8 mouse cellular contexts compared by ENCODE assay signal in genomic region chr1:188980050-188980449, GRCm38 (mm10). TPM values are rescaled to one million over a fixed set of nuclear protein-coding genes. Genes with fewer than 3 reads are reported as not detected.
A peak's percentile ranks its signal among the peaks of the same experiment; 100 is the strongest.
DNase-seq lines count a peak whose midpoint lies in the region; ATAC-seq and TF ChIP-seq lines count a peak whose summit lies in the region.

No protein-coding gene starts in this region.

- H3K9ac ChIP-seq in forebrain, embryonic 15.5 days (replicated peaks), result no peak overlapping the region
- H3K9ac ChIP-seq in forebrain, embryonic 14.5 days (ENCODE audit: low read length), result no peak overlapping the region
- no peak overlapping the region for H3K9ac ChIP-seq in intestine, embryonic 16.5 days (ENCODE audit: low read depth, low read length)
- H3K9ac ChIP-seq in limb, embryonic 14.5 days (ENCODE audit: low read depth, low read length, severe bottlenecking), result no peak overlapping the region
- no peak overlapping the region for H3K9ac ChIP-seq in neural tube, embryonic 11.5 days (ENCODE audit: low read length)

- H3K27ac ChIP-seq in forebrain, embryonic 10.5 days, result no peak overlapping the region
- no peak overlapping the region for H3K27ac ChIP-seq in forebrain, embryonic 15.5 days (replicated peaks)
- no peak overlapping the region for H3K27ac ChIP-seq in forebrain, embryonic 14.5 days (ENCODE audit: low read depth, low read length)
- H3K27ac ChIP-seq in intestine, embryonic 16.5 days (ENCODE audit: low read length), result no peak overlapping the region
- no peak overlapping the region for H3K27ac ChIP-seq in limb, embryonic 14.5 days (replicated peaks; ENCODE audit: low read depth, low read length)
- no peak overlapping the region for H3K27ac ChIP-seq in neural tube, embryonic 11.5 days (ENCODE audit: low read depth, low read length)

- H3K36me3 ChIP-seq in forebrain, embryonic 10.5 days (replicated peaks), result peaks cover 97% of the 10 kb centered on the region
- peaks cover 69% of the 10 kb centered on the region for H3K36me3 ChIP-seq in forebrain, embryonic 15.5 days
- peaks cover 88% of the 10 kb centered on the region for H3K36me3 ChIP-seq in G1E (replicated peaks)
- peaks cover 73% of the 10 kb centered on the region for H3K36me3 ChIP-seq in forebrain, embryonic 14.5 days (ENCODE audit: control insufficient read depth, insufficient read depth, low read length)
- peaks cover 19% of the 10 kb centered on the region for H3K36me3 ChIP-seq in intestine, embryonic 16.5 days (ENCODE audit: control insufficient read depth, insufficient read depth, low read length)
- H3K36me3 ChIP-seq in limb, embryonic 14.5 days (ENCODE audit: control insufficient read depth, insufficient read depth, low read length), result peaks cover 83% of the 10 kb centered on the region
- H3K36me3 ChIP-seq in neural tube, embryonic 11.5 days (ENCODE audit: control insufficient read depth, insufficient read depth, low read length), result peaks cover 10% of the 10 kb centered on the region

- no peak for ATAC-seq in forebrain, embryonic 15.5 days (replicated peaks)
- ATAC-seq in G1E (ENCODE audit: extremely low read depth, insufficient number of reproducible peaks, low FRiP score, poor library complexity, severe bottlenecking), result peak; percentile 80
- peak; percentile 66 for ATAC-seq in cerebellum, adult (ENCODE audit: insufficient number of reproducible peaks, low FRiP score, low TSS enrichment)
- ATAC-seq in forebrain, embryonic 14.5 days, result peak; percentile 29; the same call in 1 of the 2 replicates
- peak; percentile 67; the same call in 1 of the 2 replicates for ATAC-seq in intestine, embryonic 16.5 days
- no peak for ATAC-seq in limb, embryonic 14.5 days (ENCODE audit: low FRiP score, low read depth)
- ATAC-seq in neural tube, embryonic 11.5 days (ENCODE audit: insufficient read depth, low FRiP score, low TSS enrichment), result no peak

- no peaks in the 10 kb centered on the region for H3K4me1 ChIP-seq in forebrain, embryonic 10.5 days
- H3K4me1 ChIP-seq in forebrain, embryonic 15.5 days, result no peaks in the 10 kb centered on the region
- H3K4me1 ChIP-seq in G1E (ENCODE audit: insufficient read depth, low read depth, low read length), result no peaks in the 10 kb centered on the region
- no peaks in the 10 kb centered on the region for H3K4me1 ChIP-seq in forebrain, embryonic 14.5 days (ENCODE audit: control insufficient read depth, insufficient read depth, low read length)
- H3K4me1 ChIP-seq in intestine, embryonic 16.5 days (ENCODE audit: control insufficient read depth, insufficient read depth, low read length), result no peaks in the 10 kb centered on the region
- no peaks in the 10 kb centered on the region for H3K4me1 ChIP-seq in limb, embryonic 14.5 days (ENCODE audit: control insufficient read depth, insufficient read depth, low read length)
- no peaks in the 10 kb centered on the region for H3K4me1 ChIP-seq in neural tube, embryonic 11.5 days (ENCODE audit: control insufficient read depth, insufficient read depth, low read length)

- peak; percentile 53 for DNase-seq in forebrain, embryonic 10.5 days (ENCODE audit: extremely low spot score, low spot score)
- DNase-seq in G1E (ENCODE audit: low spot score), result peak; percentile 32
- peak; percentile 64 for DNase-seq in forebrain, embryonic 14.5 days (ENCODE audit: low spot score)
- DNase-seq in limb, embryonic 14.5 days (ENCODE audit: low spot score), result peak; percentile 59
- peak; percentile 76 for DNase-seq in neural tube, embryonic 11.5 days (ENCODE audit: low spot score)

- no peak for TF ChIP-seq POLR2A in limb, embryonic 14.5 days (IDR thresholded peaks at IDR 0.05; ENCODE audit: borderline replicate concordance, extremely low read depth, insufficient read depth, insufficient read length)

- no peak overlapping the region for H3K4me3 ChIP-seq in forebrain, embryonic 10.5 days
- no peak overlapping the region for H3K4me3 ChIP-seq in forebrain, embryonic 15.5 days
- H3K4me3 ChIP-seq in G1E (ENCODE audit: low read depth, low read length), result no peak overlapping the region
- no peak overlapping the region for H3K4me3 ChIP-seq in forebrain, embryonic 14.5 days (ENCODE audit: low read depth, low read length)
- no peak overlapping the region for H3K4me3 ChIP-seq in intestine, embryonic 16.5 days (ENCODE audit: low read length)
- no peak overlapping the region for H3K4me3 ChIP-seq in limb, embryonic 14.5 days (replicated peaks; ENCODE audit: low read length)
- H3K4me3 ChIP-seq in neural tube, embryonic 11.5 days (ENCODE audit: low read depth, low read length), result no peak overlapping the region

- no peaks in the 10 kb centered on the region for H3K27me3 ChIP-seq in forebrain, embryonic 10.5 days (ENCODE audit: poor library complexity, severe bottlenecking)
- no peaks in the 10 kb centered on the region for H3K27me3 ChIP-seq in forebrain, embryonic 15.5 days
- H3K27me3 ChIP-seq in G1E (ENCODE audit: insufficient read depth, low read length), result no peaks in the 10 kb centered on the region
- no peaks in the 10 kb centered on the region for H3K27me3 ChIP-seq in forebrain, embryonic 14.5 days (replicated peaks; ENCODE audit: control insufficient read depth, insufficient read depth, low read length)
- no peaks in the 10 kb centered on the region for H3K27me3 ChIP-seq in intestine, embryonic 16.5 days (replicated peaks; ENCODE audit: control insufficient read depth, insufficient read depth, low read length)
- H3K27me3 ChIP-seq in limb, embryonic 14.5 days (ENCODE audit: control insufficient read depth, insufficient read depth, low read length), result no peaks in the 10 kb centered on the region
- H3K27me3 ChIP-seq in neural tube, embryonic 11.5 days (ENCODE audit: control insufficient read depth, insufficient read depth, low read length), result no peaks in the 10 kb centered on the region

- H3K9me3 ChIP-seq in forebrain, embryonic 10.5 days, result no peaks in the 10 kb centered on the region
- no peaks in the 10 kb centered on the region for H3K9me3 ChIP-seq in forebrain, embryonic 15.5 days
- H3K9me3 ChIP-seq in G1E (replicated peaks), result no peaks in the 10 kb centered on the region
- H3K9me3 ChIP-seq in forebrain, embryonic 14.5 days (replicated peaks; ENCODE audit: control insufficient read depth, low read length), result no peaks in the 10 kb centered on the region
- H3K9me3 ChIP-seq in intestine, embryonic 16.5 days (ENCODE audit: control insufficient read depth, low read length), result no peaks in the 10 kb centered on the region
- no peaks in the 10 kb centered on the region for H3K9me3 ChIP-seq in limb, embryonic 14.5 days (ENCODE audit: control insufficient read depth, low read length)
- no peaks in the 10 kb centered on the region for H3K9me3 ChIP-seq in neural tube, embryonic 11.5 days (ENCODE audit: control insufficient read depth, low read length)

- peak; percentile 85 for TF ChIP-seq CTCF in G1E (IDR thresholded peaks at IDR 0.05; ENCODE audit: low read depth, low read length)

- no peak overlapping the region for H3K4me2 ChIP-seq in forebrain, embryonic 15.5 days (replicated peaks)
- no peak overlapping the region for H3K4me2 ChIP-seq in forebrain, embryonic 14.5 days (ENCODE audit: low read length)
- H3K4me2 ChIP-seq in intestine, embryonic 16.5 days (ENCODE audit: low read depth, low read length), result no peak overlapping the region
- no peak overlapping the region for H3K4me2 ChIP-seq in limb, embryonic 14.5 days (replicated peaks; ENCODE audit: low read depth, low read length, severe bottlenecking)
- no peak overlapping the region for H3K4me2 ChIP-seq in neural tube, embryonic 11.5 days (ENCODE audit: low read depth)

- WGBS in forebrain, embryonic 10.5 days, result 32% methylated on average over 3 of the region's 3 CpGs
- WGBS in forebrain, embryonic 15.5 days, result 41% methylated on average over 3 of the region's 3 CpGs
- 23% methylated on average over 3 of the region's 3 CpGs for WGBS in forebrain, embryonic 14.5 days
- WGBS in intestine, embryonic 16.5 days, result 25% methylated on average over 3 of the region's 3 CpGs
- 26% methylated on average over 3 of the region's 3 CpGs for WGBS in limb, embryonic 14.5 days
- WGBS in neural tube, embryonic 11.5 days, result 22% methylated on average over 3 of the region's 3 CpGs

RNA-seq across cellular contexts. Expression of gene Kctd3, which starts 27.6 kb away (rescaled TPM):
- 27.4 and 27.9 TPM in 2 replicates for polyA plus RNA-seq in forebrain, embryonic 10.5 days (2016; fragmentation: Nextera tagmentation; extraction: Ambion mirVana)
- polyA plus RNA-seq in forebrain, embryonic 15.5 days (2015; fragmentation: Nextera tagmentation; extraction: Ambion mirVana), result 44.8 and 45.1 TPM in 2 replicates
- total RNA-seq in G1E (2014; fragmentation: Nextera tagmentation) (23.9 and 25.4 TPM in 2 replicates), G1E (2017) (15.9 and 16.3 TPM in 2 replicates)
- polyA plus RNA-seq in G1E (2012), result 42.9 and 45.4 TPM in 2 replicates
- 34.0 and 39.6 TPM in 2 replicates for polyA plus RNA-seq in forebrain, embryonic 14.5 days (2014; fragmentation: Nextera tagmentation; extraction: Ambion mirVana)
- 17.9 and 18.3 TPM in 2 replicates for polyA plus RNA-seq in intestine, embryonic 16.5 days (2015; fragmentation: Nextera tagmentation; extraction: Ambion mirVana)
- 61.8 and 79.0 TPM in 2 replicates for polyA plus RNA-seq in limb, embryonic 14.5 days (2012; rRNA removed)
- polyA plus RNA-seq in limb, embryonic 14.5 days (2014; fragmentation: Nextera tagmentation; extraction: Ambion mirVana), result 35.4 and 38.3 TPM in 2 replicates
- 40.6 and 41.1 TPM in 2 replicates for polyA plus RNA-seq in neural tube, embryonic 11.5 days (2014; fragmentation: Nextera tagmentation; extraction: Ambion mirVana)

Comparison
In these comparisons a context has a peak if more than half of its experiments do, and no peak if none do; other contexts are left out.
1. ATAC-seq: peak in G1E (single experiment), cerebellum, adult (single experiment), forebrain, embryonic 14.5 days (single experiment) and intestine, embryonic 16.5 days (single experiment); none in forebrain, embryonic 15.5 days (single experiment), limb, embryonic 14.5 days (single experiment) and neural tube, embryonic 11.5 days (single experiment).
2. Peak in every context shown above with its lines, with median percentiles within 50 percentile points of each other: DNase-seq.